Mouse (Mus musculus): Measurements from ENCODE around the gene Ssbp3.

DNA sequence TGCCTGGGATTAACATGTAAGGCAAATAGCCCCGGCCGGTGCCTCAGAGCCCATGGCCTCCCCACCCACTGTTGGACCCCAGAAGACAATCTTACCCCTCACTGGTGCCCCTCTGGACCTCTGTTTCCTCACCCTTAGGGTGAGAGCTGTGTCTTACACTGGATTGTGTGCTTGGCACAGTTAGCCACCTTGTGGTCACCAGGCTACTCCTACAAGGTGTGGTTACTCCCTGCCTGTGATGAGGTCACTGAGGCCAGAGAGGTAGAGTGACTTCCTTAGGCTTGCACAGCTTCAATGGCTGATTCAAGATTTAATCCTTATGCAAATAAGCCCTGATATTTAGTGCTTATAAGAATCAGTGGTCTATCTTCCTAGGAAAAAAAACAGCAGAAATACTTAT is 126.5 kb downstream of the Ssbp3 start:
- TF ChIP-seq TAL1 (IDR thresholded peaks at IDR 0.05; ENCODE audit: low read length), result no peak
- TF ChIP-seq GATA1 (IDR thresholded peaks at IDR 0.05; ENCODE audit: low read length), result no peak

Measured in erythroblast, embryonic 14.5 days (primary cell).